Comparison of ENCODE assay signal across 8 mouse cellular contexts in genomic region chr4:47352803-47353388, GRCm38 (mm10). TPM values are rescaled to one million over a fixed set of nuclear protein-coding genes. Genes with fewer than 3 reads are reported as not detected.
DNase-seq lines count a peak whose midpoint lies in the region; ATAC-seq lines count a peak whose summit lies in the region.

Gene Tgfbr1 (plus strand): TSS chr4:47353222.

- H3K9ac ChIP-seq in kidney, embryonic 15.5 days, result peak within 1 kb of the TSS; percentile 93

- peaks cover 16% of the 10 kb centered on the region for H3K4me1 ChIP-seq in heart, embryonic 10.5 days
- H3K4me1 ChIP-seq in kidney, embryonic 15.5 days, result peaks cover 35% of the 10 kb centered on the region

- DNase-seq in B cell, adult 2 months, result peak; percentile 97
- DNase-seq in brain, adult 2 months (ENCODE audit: low read depth, low spot score), result peak; percentile 95
- DNase-seq in heart, embryonic 10.5 days (ENCODE audit: low spot score), result peak; percentile 99
- DNase-seq in liver, result peak; percentile 99
- DNase-seq in spleen, postnatal 4 days (ENCODE audit: low spot score in 2 of 2), result peak; percentile 99

- WGBS in heart, embryonic 10.5 days, result under 1% methylated on average over 63 of the region's 65 CpGs
- under 1% methylated on average over 42 of the region's 65 CpGs for WGBS in kidney, embryonic 15.5 days

- peak within 1 kb of the TSS; percentile 94 for H3K4me2 ChIP-seq in kidney, embryonic 15.5 days

- peak within 1 kb of the TSS; percentile 95 for H3K4me3 ChIP-seq in heart, embryonic 10.5 days
- H3K4me3 ChIP-seq in kidney, embryonic 15.5 days (replicated peaks), result peak within 1 kb of the TSS; percentile 84

- H3K9me3 ChIP-seq in heart, embryonic 10.5 days, result no peaks in the 10 kb centered on the region
- H3K9me3 ChIP-seq in kidney, embryonic 15.5 days (replicated peaks), result no peaks in the 10 kb centered on the region

- H3K27ac ChIP-seq in heart, embryonic 10.5 days, result peak within 1 kb of the TSS; percentile 97
- H3K27ac ChIP-seq in kidney, embryonic 15.5 days, result peak within 1 kb of the TSS; percentile 96

- H3K27me3 ChIP-seq in heart, embryonic 10.5 days (ENCODE audit: insufficient read depth, poor library complexity, severe bottlenecking), result peaks cover 7% of the 10 kb centered on the region; the same call in 1 of the 2 replicates
- H3K27me3 ChIP-seq in kidney, embryonic 15.5 days, result no peaks in the 10 kb centered on the region

- peak; percentile 96 for ATAC-seq in erythroblast, adult 5-6 weeks (replicated peaks; ENCODE audit: low FRiP score, poor library complexity, severe bottlenecking)
- peak; percentile 98 for ATAC-seq in kidney, embryonic 15.5 days (replicated peaks; ENCODE audit: low FRiP score)
- ATAC-seq in monocyte, adult 5-6 weeks (replicated peaks; ENCODE audit: insufficient number of reproducible peaks, low FRiP score, low TSS enrichment, poor library complexity, severe bottlenecking), result peak; percentile 85

- no peaks in the 10 kb centered on the region for H3K36me3 ChIP-seq in heart, embryonic 10.5 days
- no peaks in the 10 kb centered on the region for H3K36me3 ChIP-seq in kidney, embryonic 15.5 days

RNA-seq across cellular contexts. Expression of gene Tgfbr1, which starts in this region (rescaled TPM):
- 5.0 and 6.3 TPM in 2 replicates for total RNA-seq in erythroblast, adult 5-6 weeks (2015; ENCODE audit: low replicate concordance)
- total RNA-seq in erythroblast, adult 5-6 weeks (2017; ENCODE audit: low replicate concordance), result 7.8 and 8.1 TPM in 2 replicates
- 47.9 and 51.9 TPM in 2 replicates for polyA plus RNA-seq in heart, embryonic 10.5 days (2016; fragmentation: Nextera tagmentation; extraction: Ambion mirVana)
- 45.2 and 45.5 TPM in 2 replicates for polyA plus RNA-seq in kidney, embryonic 15.5 days (2015; fragmentation: Nextera tagmentation; extraction: Ambion mirVana)
- total RNA-seq in monocyte, adult 5-6 weeks (2017), result 149 to 221 TPM (median 220 TPM) in 3 replicates

Comparison
In these comparisons a context has a peak if more than half of its experiments do, and no peak if none do; other contexts are left out.
1. Peak in every context shown above with its lines: DNase-seq, ATAC-seq, H3K4me3 ChIP-seq and H3K27ac ChIP-seq.
2. RNA of gene Tgfbr1 (total RNA-seq): 149 to 221 TPM in monocyte, adult 5-6 weeks; 5.0 to 8.1 TPM in erythroblast, adult 5-6 weeks; every median in the first group is over 10 times any median in the second.